Mouse (Mus musculus): ENCODE measurements around the gene Ces5a. TPM values are rescaled to one million over a fixed set of nuclear protein-coding genes. Genes with fewer than 3 reads are reported as not detected.

Ces5a gene
- polyA plus RNA-seq, 1 experiment = not detected

DNA sequence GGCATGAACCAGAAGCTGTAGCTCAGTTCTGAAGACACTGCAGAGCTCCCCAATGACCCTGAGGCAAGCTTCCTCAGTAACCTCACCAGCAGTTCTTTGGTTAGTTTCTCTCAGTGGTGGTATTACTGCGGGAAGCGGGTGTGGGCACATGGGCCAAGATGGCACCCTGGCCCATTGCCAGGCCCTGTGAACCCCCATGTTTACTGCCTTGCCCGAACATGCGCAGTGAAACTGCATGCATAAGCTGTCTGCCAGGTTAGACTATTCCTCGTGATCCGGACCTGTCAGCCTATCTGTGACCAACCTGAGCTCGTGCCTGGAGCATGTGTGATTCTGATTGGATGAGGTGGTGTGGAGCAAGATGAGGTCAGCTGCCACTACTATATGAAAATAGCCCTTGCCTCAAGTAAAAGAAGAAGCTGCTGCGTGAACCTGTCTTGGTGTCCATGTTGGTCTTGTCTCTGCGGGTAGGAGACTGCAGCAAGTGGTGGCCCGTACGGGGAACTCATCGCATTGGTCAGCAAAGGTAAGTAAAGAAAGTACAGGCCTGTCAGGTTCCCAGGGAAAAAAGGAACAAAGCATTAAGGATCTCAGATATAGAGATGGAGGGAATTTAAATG lies 81.3 kb downstream of the Ces5a start:
- TF ChIP-seq POLR2A (IDR thresholded peaks at IDR 0.05; ENCODE audit: insufficient read depth, low read length) (no peak), CTCF (IDR thresholded peaks at IDR 0.05; ENCODE audit: low read depth, low read length) (no peak), EP300 (IDR thresholded peaks at IDR 0.05; ENCODE audit: insufficient read depth, low read depth, low read length) (no peak)

More for the DNA sequence above, 81.3 kb downstream of the Ces5a start:
- H3K9me3 ChIP-seq (replicated peaks; ENCODE audit: control insufficient read depth, insufficient read depth, low read length, poor library complexity, severe bottlenecking) = no peaks in the 10 kb centered on the region; the same call in 1 of the 2 replicates
- no peak overlapping the region for H3K9ac ChIP-seq (ENCODE audit: low read depth, poor library complexity, severe bottlenecking)
- H3K4me3 ChIP-seq (ENCODE audit: low read depth, low read length) = no peak overlapping the region
- no peaks in the 10 kb centered on the region for H3K36me3 ChIP-seq (ENCODE audit: control insufficient read depth, insufficient read depth, low read length, poor library complexity, severe bottlenecking)
- H3K4me1 ChIP-seq (ENCODE audit: control insufficient read depth, insufficient read depth, low read length) = no peaks in the 10 kb centered on the region
- no peaks in the 10 kb centered on the region for H3K27me3 ChIP-seq (ENCODE audit: control insufficient read depth, insufficient read depth, low read length, poor library complexity, severe bottlenecking)
- H3K27ac ChIP-seq (ENCODE audit: insufficient read depth, low read length) = no peak overlapping the region

Other genes with a start within 250 kb of the Ces5a start
- gene Ces1g, start 198.5 kb downstream of the Ces5a start, polyA plus RNA-seq (2011; ENCODE audit: insufficient read depth, insufficient read length, low read depth, missing spikeins) = not detected in 2 replicates
- gene Ces1h, start 156.1 kb downstream of the Ces5a start, polyA plus RNA-seq (2011; ENCODE audit: insufficient read depth, insufficient read length, low read depth, missing spikeins) = not detected in 2 replicates